Mouse (Mus musculus) cerebellum, adult 2 months (tissue): ENCODE measurements at regions not wholly inside any gene's neighbourhood (a gene's known extent, or its start where the extent isn't known, plus 50 kb on each side); places are given as distances from the start of the nearest gene placed in this dataset.

Experiments
- CTCF ChIP-seq: fragments of 200-500 bp; IDR thresholded peaks from 2 replicates; pipeline ENCODE4 v1.5.1; 2011; ENCODE audit warnings: low read depth, mild to moderate bottlenecking, control low read depth, low read length, moderate library complexity, borderline replicate concordance; ENCODE audit not compliant: insufficient read depth
- POLR2A ChIP-seq: fragments of 200-500 bp; IDR thresholded peaks from 2 replicates; pipeline ENCODE4 v1.6.1; 2011; ENCODE audit warnings: low read length, control low read depth, borderline replicate concordance; ENCODE audit not compliant: insufficient read depth

DNA sequence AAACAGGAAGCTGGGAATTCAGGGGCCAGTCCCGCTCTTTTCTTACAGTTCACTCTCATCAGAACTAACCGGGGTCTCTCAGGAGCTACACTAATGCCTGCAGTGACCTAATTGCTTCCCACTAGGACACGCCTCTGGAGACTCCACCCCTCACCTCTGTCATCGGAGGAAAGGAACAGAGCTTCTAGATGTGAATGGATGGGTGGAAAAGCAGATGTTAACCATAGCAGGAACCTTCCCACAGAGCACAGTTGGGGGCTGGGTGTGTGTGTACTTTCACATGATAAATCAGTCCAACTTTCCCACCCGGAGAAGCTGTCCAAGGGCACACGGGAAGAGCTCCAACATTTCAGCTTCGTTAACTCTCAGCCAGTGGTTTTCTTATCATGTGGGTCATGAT lies 63.8 kb upstream of the Dlk1 start:
- TF ChIP-seq CTCF (no peak), POLR2A (no peak)
